Mouse (Mus musculus) CH12.LX (cell line): Measurements from ENCODE around the gene Cep57l1. TPM values are rescaled to one million over a fixed set of nuclear protein-coding genes. Genes with fewer than 3 reads are reported as not detected.

ENCODE experiments used
- DNase-seq: peaks from one replicate; pipeline ENCODE4 v3.0.0-alpha.2; 2013; ENCODE audit errors: extremely low read depth
- H3K27ac ChIP-seq: 2 replicates; pipeline ENCODE4 v1.5.1; 2012; ENCODE audit warnings: low read depth, mild to moderate bottlenecking, control low read depth, moderate library complexity; ENCODE audit not compliant: insufficient read depth
- H3K27me3 ChIP-seq: replicated peaks from 2 replicates; pipeline ENCODE3; 2012; ENCODE audit warnings: inconsistent platforms
- H3K36me3 ChIP-seq, 2 experiments: replicated peaks in 1 of 2; 2 replicates each; pipeline versions ENCODE3 to v1.6.1; 2012; ENCODE audit warnings: inconsistent platforms in 1 of 2, low read length in 1 of 2, mild to moderate bottlenecking in 1 of 2, mixed read lengths in 1 of 2, moderate library complexity in 1 of 2; ENCODE audit not compliant: control insufficient read depth in 1 of 2, insufficient read depth in 1 of 2
- H3K4me1 ChIP-seq, 2 experiments: 2 replicates each; pipeline ENCODE4 v1.6.1; 2012; ENCODE audit warnings: inconsistent platforms in 1 of 2, moderate library complexity in 1 of 2; ENCODE audit not compliant: insufficient read depth in 2 of 2, control insufficient read depth in 1 of 2
- H3K4me2 ChIP-seq: 2 replicates; pipeline ENCODE4 v1.6.1; 2012; ENCODE audit warnings: low read depth, mild to moderate bottlenecking, control low read depth; ENCODE audit not compliant: poor library complexity, insufficient read depth, severe bottlenecking
- H3K4me3 ChIP-seq, 3 experiments: fragments of 150-350 bp in 1 of 3; sonication (generic) in 1 of 3; replicated peaks in 1 of 3; 2 replicates each; pipeline versions ENCODE3 to v1.5.1; 2011 to 2012; ENCODE audit warnings: low read depth in 2 of 3, low read length in 2 of 3, mild to moderate bottlenecking in 2 of 3, moderate library complexity in 2 of 3, control low read depth in 1 of 3, improper control_type of control experiment in 1 of 3, inconsistent platforms in 1 of 3, mixed read lengths in 1 of 3; ENCODE audit not compliant: poor library complexity in 1 of 3
- H3K79me2 ChIP-seq: replicated peaks from 2 replicates; pipeline ENCODE4 v1.6.1; 2012; ENCODE audit warnings: mild to moderate bottlenecking, moderate library complexity; ENCODE audit not compliant: control insufficient read depth, poor library complexity, insufficient read depth, severe bottlenecking; ENCODE audit errors: extremely low read depth
- H3K9ac ChIP-seq: 2 replicates; pipeline ENCODE4 v1.6.1; 2012; ENCODE audit warnings: low read depth, mild to moderate bottlenecking, control low read depth, moderate library complexity; ENCODE audit not compliant: insufficient read depth
- H3K9me3 ChIP-seq: replicated peaks from 2 replicates; pipeline ENCODE3; 2012; ENCODE audit warnings: low read length, inconsistent platforms, mixed read lengths
- BHLHE40 ChIP-seq: IDR thresholded peaks from 2 replicates; pipeline ENCODE4 v1.6.1; 2011; ENCODE audit warnings: mild to moderate bottlenecking, low read depth, low read length, improper control_type of control experiment
- CHD1 ChIP-seq: IDR thresholded peaks from 2 replicates; pipeline ENCODE4 v1.6.1; 2012; ENCODE audit warnings: low read depth, low read length, improper control_type of control experiment, inconsistent platforms
- CTCF ChIP-seq, 2 experiments: IDR thresholded peaks in 1 of 2; conservative IDR thresholded peaks in 1 of 2; 2 replicates each; pipeline ENCODE4 v1.5.1; 2011 to 2012; ENCODE audit warnings: low read depth in 2 of 2, low read length in 2 of 2, improper control_type of control experiment in 1 of 2, inconsistent platforms in 1 of 2, mild to moderate bottlenecking in 1 of 2, moderate library complexity in 1 of 2
- E2F4 ChIP-seq: IDR thresholded peaks from 2 replicates; pipeline ENCODE4 v1.6.1; 2011; ENCODE audit warnings: low read depth, low read length, improper control_type of control experiment; ENCODE audit not compliant: insufficient replicate concordance
- ELF1 ChIP-seq: IDR thresholded peaks from 2 replicates; pipeline ENCODE4 v1.6.1; 2014; ENCODE audit warnings: low read depth, mild to moderate bottlenecking, inconsistent platforms, low read length, improper control_type of control experiment
- EP300 ChIP-seq: IDR thresholded peaks from 2 replicates; pipeline ENCODE4 v1.6.1; 2011; ENCODE audit warnings: low read length, improper control_type of control experiment
- ETS1 ChIP-seq: conservative IDR thresholded peaks from 2 replicates; pipeline ENCODE4 v1.6.1; 2012; ENCODE audit warnings: low read depth, mild to moderate bottlenecking, inconsistent platforms, low read length, improper control_type of control experiment, moderate library complexity
- GABPA ChIP-seq: IDR thresholded peaks from 2 replicates; pipeline ENCODE4 v1.6.1; 2012; ENCODE audit warnings: low read depth, low read length, improper control_type of control experiment, inconsistent platforms; ENCODE audit not compliant: insufficient replicate concordance
- HCFC1 ChIP-seq: IDR thresholded peaks from 2 replicates; pipeline ENCODE4 v1.6.1; 2012; ENCODE audit warnings: low read depth, mild to moderate bottlenecking, inconsistent platforms, low read length, improper control_type of control experiment
- IRF4 ChIP-seq: IDR thresholded peaks from 2 replicates; pipeline ENCODE4 v1.6.1; 2014; ENCODE audit warnings: low read depth, mild to moderate bottlenecking, inconsistent platforms, low read length, improper control_type of control experiment
- JUN ChIP-seq: IDR thresholded peaks from 2 replicates; pipeline ENCODE4 v1.6.1; 2011; ENCODE audit warnings: low read depth, mild to moderate bottlenecking, low read length, improper control_type of control experiment, moderate library complexity; ENCODE audit not compliant: insufficient read depth
- JUND ChIP-seq: conservative IDR thresholded peaks from 2 replicates; pipeline ENCODE4 v1.6.1; 2011; ENCODE audit warnings: low read depth, low read length, improper control_type of control experiment
- KAT2A ChIP-seq: IDR thresholded peaks from 2 replicates; pipeline ENCODE4 v1.6.1; 2012; ENCODE audit warnings: low read length, improper control_type of control experiment, inconsistent platforms; ENCODE audit not compliant: insufficient replicate concordance
- MAFK ChIP-seq: IDR thresholded peaks from 2 replicates; pipeline ENCODE4 v1.6.1; 2011; ENCODE audit warnings: low read length, improper control_type of control experiment; ENCODE audit not compliant: insufficient replicate concordance
- MAX ChIP-seq: IDR thresholded peaks from 2 replicates; pipeline ENCODE4 v1.6.1; 2011; ENCODE audit warnings: low read length, improper control_type of control experiment
- MAZ ChIP-seq: IDR thresholded peaks from 2 replicates; pipeline ENCODE4 v1.6.1; 2012; ENCODE audit warnings: low read depth, mild to moderate bottlenecking, inconsistent platforms, low read length, improper control_type of control experiment, moderate library complexity
- MEF2A ChIP-seq: IDR thresholded peaks from 2 replicates; pipeline ENCODE4 v1.6.1; 2014; ENCODE audit warnings: low read depth, mild to moderate bottlenecking, inconsistent platforms, low read length, improper control_type of control experiment, borderline replicate concordance
- MXI1 ChIP-seq: IDR thresholded peaks from 2 replicates; pipeline ENCODE4 v1.6.1; 2011; ENCODE audit warnings: mild to moderate bottlenecking, low read depth, low read length, improper control_type of control experiment
- MYC ChIP-seq: IDR thresholded peaks from 2 replicates; pipeline ENCODE4 v1.6.1; 2011; ENCODE audit warnings: low read depth, mild to moderate bottlenecking, improper control_type of control experiment, low read length
- NELFE ChIP-seq: IDR thresholded peaks from 2 replicates; pipeline ENCODE4 v1.6.1; 2011; ENCODE audit warnings: low read depth, low read length, improper control_type of control experiment
- NRF1 ChIP-seq: IDR thresholded peaks from 2 replicates; pipeline ENCODE4 v1.6.1; 2014; ENCODE audit warnings: low read depth, mild to moderate bottlenecking, inconsistent platforms, low read length, improper control_type of control experiment, moderate library complexity
- PAX5 ChIP-seq: IDR thresholded peaks from 2 replicates; pipeline ENCODE4 v1.6.1; 2012; ENCODE audit warnings: low read length, inconsistent platforms, mixed read lengths
- POLR2A ChIP-seq: IDR thresholded peaks from 2 replicates; pipeline ENCODE4 v1.6.1; 2011; ENCODE audit warnings: low read depth, mild to moderate bottlenecking, improper control_type of control experiment, low read length
- POLR2AphosphoS2 ChIP-seq: IDR thresholded peaks from 2 replicates; pipeline ENCODE4 v1.6.1; 2011; ENCODE audit warnings: low read depth, low read length, improper control_type of control experiment
- RAD21 ChIP-seq: IDR thresholded peaks from 2 replicates; pipeline ENCODE4 v1.6.1; 2011; ENCODE audit warnings: low read depth, mild to moderate bottlenecking, low read length, improper control_type of control experiment, moderate library complexity
- RCOR1 ChIP-seq: conservative IDR thresholded peaks from 2 replicates; pipeline ENCODE4 v1.6.1; 2012; ENCODE audit warnings: low read depth, mild to moderate bottlenecking, inconsistent platforms, low read length, improper control_type of control experiment
- SIN3A ChIP-seq: IDR thresholded peaks from 2 replicates; pipeline ENCODE4 v1.6.1; 2012; ENCODE audit warnings: low read length, improper control_type of control experiment, inconsistent platforms
- SMC3 ChIP-seq: IDR thresholded peaks from 2 replicates; pipeline ENCODE4 v1.6.1; 2011; ENCODE audit warnings: low read depth, low read length, improper control_type of control experiment
- TBP ChIP-seq: conservative IDR thresholded peaks from 2 replicates; pipeline ENCODE4 v1.6.1; 2011; ENCODE audit warnings: low read depth, low read length, improper control_type of control experiment
- TCF12 ChIP-seq: IDR thresholded peaks from 2 replicates; pipeline ENCODE4 v1.6.1; 2014; ENCODE audit warnings: low read depth, mild to moderate bottlenecking, inconsistent platforms, low read length, improper control_type of control experiment
- UBTF ChIP-seq: IDR thresholded peaks from 2 replicates; pipeline ENCODE4 v1.6.1; 2012; ENCODE audit warnings: low read depth, mild to moderate bottlenecking, inconsistent platforms, low read length, improper control_type of control experiment, moderate library complexity
- USF1 ChIP-seq: IDR thresholded peaks from 2 replicates; pipeline ENCODE4 v1.6.1; 2014; ENCODE audit warnings: low read depth, mild to moderate bottlenecking, inconsistent platforms, low read length, improper control_type of control experiment
- USF2 ChIP-seq: conservative IDR thresholded peaks from 2 replicates; pipeline ENCODE4 v1.6.1; 2011; ENCODE audit warnings: low read depth, low read length, improper control_type of control experiment
- ZC3H11A ChIP-seq: IDR thresholded peaks from 2 replicates; pipeline ENCODE4 v1.6.1; 2012; ENCODE audit warnings: low read depth, mild to moderate bottlenecking, inconsistent platforms, low read length, improper control_type of control experiment
- ZKSCAN1 ChIP-seq: IDR thresholded peaks from 2 replicates; pipeline ENCODE4 v1.6.1; 2012; ENCODE audit warnings: low read depth, inconsistent platforms, low read length, improper control_type of control experiment, borderline replicate concordance
- ZMIZ1 ChIP-seq: IDR thresholded peaks from 2 replicates; pipeline ENCODE4 v1.6.1; 2012; ENCODE audit warnings: low read depth, mild to moderate bottlenecking, inconsistent platforms, low read length, improper control_type of control experiment
- ZNF384 ChIP-seq: IDR thresholded peaks from 2 replicates; pipeline ENCODE4 v1.6.1; 2012; ENCODE audit warnings: low read depth, low read length, improper control_type of control experiment, inconsistent platforms
- dilution Hi-C: fragments of 300-500 bp; cut with MboI; formaldehyde crosslinking; loops from 2 replicates; pipeline ENCODE4 v1.14.3; 2020; ENCODE audit warnings: low sequenced_read_pairs; ENCODE audit not compliant: extremely low pct_unique_long_range_greater_than_20kb, extremely low pct_ligation_motif_present
- in situ Hi-C: fragments of 300-500 bp; cut with MboI; formaldehyde crosslinking; loops from 3 replicates; pipeline ENCODE4 v1.14.3; 2019; ENCODE audit warnings: low sequenced_read_pairs, low pct_ligation_motif_present, low pct_unique_long_range_greater_than_20kb, mixed read lengths
- polyA plus RNA-seq: library from polyadenylated mRNA; unstranded; fragments of >175 nt; gene quantifications from 2 replicates; pipeline ENCODE4 v1.2.1, GENCODE M21; 2012; ENCODE audit warnings: low read depth; ENCODE audit not compliant: insufficient read length
- total RNA-seq, 2 experiments: library from RNA; depleted of rRNA; stranded (reverse); fragments of 300-350 nt in 1 of 2; fragments of >200 nt in 1 of 2; gene quantifications; 2 replicates each; pipeline ENCODE4 v1.2.3; 2012 to 2014

Cep57l1 gene
- total RNA-seq (2012; rRNA removed) (14.1 TPM in 2 replicates), total RNA-seq (2014; rRNA removed) (28.1 and 29.2 TPM in 2 replicates), polyA plus RNA-seq (19.4 and 19.8 TPM in 2 replicates)

DNA sequence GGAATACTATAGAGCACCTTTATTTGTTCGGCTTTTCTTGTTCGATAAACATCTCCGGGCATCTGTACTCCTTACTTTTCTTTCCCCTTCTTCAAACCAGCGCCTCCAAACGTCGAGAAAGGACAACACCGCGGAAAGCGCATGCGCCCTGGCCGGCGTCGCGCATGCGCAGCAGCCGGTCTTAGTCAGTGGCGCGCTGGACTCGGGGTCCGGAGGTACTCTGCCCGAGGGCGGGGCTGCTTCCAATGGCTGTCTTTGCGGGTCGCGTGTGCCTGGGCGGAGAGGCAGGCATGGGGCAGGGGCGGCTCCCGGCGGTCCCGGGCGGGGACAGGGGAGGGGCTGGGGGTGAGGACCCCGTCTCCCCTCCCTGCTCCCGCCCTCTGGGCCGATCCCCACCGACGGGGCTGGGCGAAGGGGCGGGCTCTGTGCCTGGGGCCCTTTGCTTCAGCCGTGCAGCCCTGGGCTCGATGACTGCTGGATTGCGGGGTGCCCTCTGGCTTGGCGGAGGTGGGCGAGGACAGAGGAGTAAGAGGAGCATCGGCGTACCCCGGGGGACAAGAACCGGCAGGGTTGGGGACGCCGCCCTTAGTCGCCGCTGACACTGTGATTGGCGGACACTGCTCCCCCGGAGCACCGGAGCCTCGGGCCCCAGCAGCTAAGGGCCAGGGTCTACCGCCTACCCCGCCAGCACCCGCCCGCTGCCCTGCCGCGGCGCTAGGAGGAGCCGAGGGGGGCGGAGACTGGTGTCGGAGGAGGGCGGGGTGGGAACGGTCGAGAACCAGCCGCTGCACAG, at the start of gene Cep57l1, which contains the start of gene Sesn1:
Cep57l1 (minus strand) TSS at position 101 of the 793 bp plus-strand sequence.
Sesn1 (plus strand) TSS at position 165 of the 793 bp plus-strand sequence.
- peaks cover 3 to 46% of the 10 kb centered on the region in 2 experiments; a peak in 3 of 4 replicates for H3K4me1 ChIP-seq
- in situ Hi-C loops (loop anchor here (25.0 kb wide), 1 partner anchor 298 kb away; the partner anchor contains the start of gene Cd164), dilution Hi-C loops (no loop called here)
- DNase-seq = peak; percentile 93
- H3K9me3 ChIP-seq = peaks cover 3% of the 10 kb centered on the region
- H3K27me3 ChIP-seq = no peaks in the 10 kb centered on the region
- peak within 1 kb of the TSS; percentile 78 for H3K27ac ChIP-seq
- H3K79me2 ChIP-seq = peaks cover 15% of the 10 kb centered on the region; the same call in 1 of the 2 replicates
- H3K4me3 ChIP-seq = peak within 1 kb of the TSS; percentile 72 to 79 (median 74)
- peak within 1 kb of the TSS; percentile 99 for H3K4me2 ChIP-seq
- peak within 1 kb of the TSS; percentile 76 for H3K9ac ChIP-seq
- peaks cover 0 to 18% of the 10 kb centered on the region in 2 experiments for H3K36me3 ChIP-seq
- no peak for TF ChIP-seq MAFK
- peak; percentile 47; the same call in 1 of the 2 replicates for TF ChIP-seq BHLHE40
- TF ChIP-seq RAD21 = no peak
- 0 out of 2 replicates have a peak, but pooled peaks have one; percentile 15 for TF ChIP-seq ZNF384
- TF ChIP-seq MXI1 = peak; percentile 5; the same call in 1 of the 2 replicates
- TF ChIP-seq HCFC1 = no peak; the same call in none of the 2 replicates
- no peak; the same call in 1 of the 2 replicates for TF ChIP-seq ELF1
- no peak for TF ChIP-seq MYC
- TF ChIP-seq MAX = no peak
- no peak for TF ChIP-seq SIN3A
- no peak for TF ChIP-seq SMC3
- TF ChIP-seq E2F4 = no peak
- no peak; the same call in 1 of the 2 replicates for TF ChIP-seq MEF2A
- no peak for TF ChIP-seq ZC3H11A
- TF ChIP-seq TCF12 = no peak
- TF ChIP-seq IRF4 = no peak
- no peak for TF ChIP-seq CHD1
- TF ChIP-seq POLR2AphosphoS2 = no peak
- TF ChIP-seq KAT2A = no peak; the same call in 1 of the 2 replicates
- no peak for TF ChIP-seq EP300
- peak; percentile 78; the same call in 1 of the 2 replicates for TF ChIP-seq UBTF
- TF ChIP-seq POLR2A = peak; percentile 15
- no peak for TF ChIP-seq PAX5
- peak in 1 of 2 experiments; percentile 27; a peak in 1 of 4 replicates for TF ChIP-seq CTCF (conservative IDR thresholded peaks at IDR 0.05 in 1 of 2, IDR thresholded peaks at IDR 0.05 in 1 of 2; ENCODE audit: low read depth in 2 of 2, low read length in 2 of 2)
- no peak for TF ChIP-seq TBP
- TF ChIP-seq JUND = no peak
- no peak for TF ChIP-seq USF2
- no peak; the same call in none of the 2 replicates for TF ChIP-seq NELFE
- peak; percentile 97 for TF ChIP-seq NRF1
- TF ChIP-seq GABPA = no peak
- TF ChIP-seq ZKSCAN1 = no peak
- TF ChIP-seq MAZ = peak; percentile 74; the same call in 1 of the 2 replicates
- no peak for TF ChIP-seq JUN
- 0 out of 2 replicates have a peak, but pooled peaks have one; percentile 7 for TF ChIP-seq ZMIZ1
- TF ChIP-seq USF1 = no peak
- no peak for TF ChIP-seq ETS1
- no peak for TF ChIP-seq RCOR1
